Mouse (Mus musculus): ENCODE data around the gene Hsp90aa1. TPM values are rescaled to one million over a fixed set of nuclear protein-coding genes. Genes with fewer than 3 reads are reported as not detected.
"Not testable (repeated sequence)": the region's sequence is repeated elsewhere in the genome, so short reads cannot be mapped to it uniquely, and the experiment has no call there.

The Hsp90aa1 gene
- polyA plus RNA-seq, 1 experiment = 156 TPM

DNA sequence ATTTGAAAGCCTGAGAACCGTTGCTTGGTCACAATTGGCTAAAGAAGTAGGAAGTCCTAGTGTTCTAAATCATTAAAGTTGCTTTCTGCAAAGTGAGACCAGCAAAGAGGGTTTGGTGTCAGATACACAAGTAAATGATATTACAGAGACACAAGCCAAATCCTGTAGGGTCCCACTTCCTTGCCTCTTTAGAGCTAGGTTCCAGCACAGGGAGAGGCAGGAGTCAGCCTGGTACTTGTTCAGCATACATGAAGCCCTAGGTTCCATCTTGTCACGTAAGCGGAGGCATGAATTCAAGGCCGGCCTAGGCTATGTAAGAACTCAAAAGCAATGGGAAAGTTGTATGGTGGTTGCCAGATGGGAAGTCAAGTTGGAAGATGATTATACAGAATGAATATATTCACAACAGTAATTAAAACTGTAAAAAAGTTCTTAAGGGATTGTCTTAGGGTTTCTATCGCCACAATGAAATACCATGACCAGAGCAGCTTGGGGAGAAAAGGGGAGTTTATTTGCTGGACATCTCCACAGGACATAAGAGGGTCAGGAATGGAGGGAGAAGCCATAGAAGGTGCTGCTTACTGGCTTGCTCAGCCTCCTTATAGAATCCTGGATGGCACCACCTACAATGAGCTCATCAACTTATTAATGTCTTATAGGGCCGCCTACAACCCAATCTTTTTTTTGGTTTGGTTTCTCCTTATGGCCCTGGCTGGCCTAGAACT is 12.4 kb downstream of the Hsp90aa1 start:
- Histone ChIP-seq H3K4me1 (ENCODE audit: control insufficient read depth, insufficient read depth, low read length) (peaks cover 22% of the 10 kb centered on the region), H3K4me3 (ENCODE audit: insufficient read depth, low read length) (no peak overlapping the region), H3K27ac (ENCODE audit: insufficient read depth, low read depth, low read length) (no peak overlapping the region)
- TF ChIP-seq CTCF (IDR thresholded peaks at IDR 0.05; ENCODE audit: low read depth, low read length) (no peak), POLR2A (IDR thresholded peaks at IDR 0.05; ENCODE audit: borderline replicate concordance, low read depth, low read length) (no peak)

DNA sequence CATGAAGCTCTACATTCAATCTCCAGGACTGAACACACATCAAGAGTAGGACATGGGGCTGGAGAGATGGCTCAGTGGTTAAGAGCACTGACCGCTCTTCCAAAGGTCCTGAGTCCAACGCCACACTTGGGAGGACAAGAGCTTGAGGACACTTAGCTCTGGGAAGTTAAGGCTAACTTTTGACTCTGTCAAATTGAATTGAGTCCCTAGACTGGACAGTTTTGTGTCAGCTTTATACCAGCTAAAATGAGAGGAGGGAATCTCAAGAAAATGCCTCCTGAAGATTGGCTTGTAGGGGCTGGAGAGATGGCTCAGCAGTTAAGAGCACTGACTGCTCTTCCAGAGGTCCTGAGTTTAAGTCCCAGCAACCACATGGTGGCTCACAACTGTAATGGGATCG is 13.6 kb downstream of the Hsp90aa1 start:
- peaks cover 19% of the 10 kb centered on the region for H3K4me1 ChIP-seq (ENCODE audit: control insufficient read depth, insufficient read depth, low read length)
- not testable (repeated sequence) for H3K27ac ChIP-seq (ENCODE audit: insufficient read depth, low read depth, low read length); H3K4me3 ChIP-seq (ENCODE audit: insufficient read depth, low read length)

GRCm38 (mm10) chr12:110687894-110688734 is 14.4 kb downstream of the Hsp90aa1 start:
- Histone ChIP-seq H3K4me1 (ENCODE audit: control insufficient read depth, insufficient read depth, low read length) (peaks cover 21% of the 10 kb centered on the region), H3K4me3 (ENCODE audit: insufficient read depth, low read length) (no peak overlapping the region), H3K27ac (ENCODE audit: insufficient read depth, low read depth, low read length) (0 out of 2 replicates have a peak overlapping the region, but pooled peaks have one; percentile 6)
- TF ChIP-seq POLR2A (IDR thresholded peaks at IDR 0.05; ENCODE audit: borderline replicate concordance, low read depth, low read length) = no peak
- TF ChIP-seq CTCF (IDR thresholded peaks at IDR 0.05; ENCODE audit: low read depth, low read length) = no peak

- no peak for TF ChIP-seq CTCF (IDR thresholded peaks at IDR 0.05; ENCODE audit: low read depth, low read length)
- TF ChIP-seq POLR2A (IDR thresholded peaks at IDR 0.05; ENCODE audit: borderline replicate concordance, low read depth, low read length) = no peak
- H3K4me1 ChIP-seq (ENCODE audit: control insufficient read depth, insufficient read depth, low read length) = peaks cover 37% of the 10 kb centered on the region
- H3K27ac ChIP-seq (ENCODE audit: insufficient read depth, low read depth, low read length) = no peak overlapping the region
- no peak overlapping the region for H3K4me3 ChIP-seq (ENCODE audit: insufficient read depth, low read length)
Observed at GRCm38 (mm10) chr12:110683580-110683979, 18.9 kb downstream of the Hsp90aa1 start.

DNA sequence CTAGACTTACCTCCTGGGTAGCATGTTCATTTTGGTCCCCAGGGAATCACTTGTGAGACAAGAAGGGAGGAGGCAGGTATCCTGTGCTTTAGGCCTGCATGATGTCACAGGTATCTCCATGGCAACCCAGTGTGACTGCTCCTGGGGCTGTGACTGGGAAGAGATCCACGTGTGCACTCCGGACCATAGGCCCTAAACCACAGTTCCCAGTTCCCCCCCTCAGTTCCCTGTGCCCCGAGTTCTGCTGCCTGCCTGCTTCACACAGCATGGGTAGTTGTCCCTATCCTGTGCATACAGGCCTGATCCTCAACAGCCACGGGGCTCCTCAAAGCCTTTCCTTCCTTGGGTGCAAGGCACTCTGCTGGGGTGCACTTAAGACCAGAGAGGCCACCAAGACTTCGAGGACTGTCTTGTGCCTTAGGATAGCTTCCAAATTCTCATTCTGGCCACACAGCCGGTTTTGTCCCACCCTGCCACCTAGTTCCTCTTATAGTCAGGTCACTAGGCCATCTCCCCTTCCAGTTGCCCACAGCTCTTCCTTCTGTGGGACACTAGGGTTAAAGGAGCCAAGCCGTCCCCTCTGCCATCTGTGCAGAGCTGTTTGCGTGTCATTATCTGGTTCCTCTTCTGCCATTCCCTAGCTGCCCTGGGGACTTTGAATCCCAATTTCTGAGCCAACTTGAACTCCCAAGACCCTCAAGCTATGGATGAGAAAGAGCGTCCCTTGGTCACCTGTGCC is 19.8 kb downstream of the Hsp90aa1 start, which contains the start of gene 1700001K19Rik:
Gene 1700001K19Rik, minus strand, starts transcription at position 59 of the 739 bp plus-strand sequence.
- no peak within 1 kb of the TSS for H3K27ac ChIP-seq (ENCODE audit: insufficient read depth, low read depth, low read length)
- no peak within 1 kb of the TSS for H3K4me3 ChIP-seq (ENCODE audit: insufficient read depth, low read length)
- peaks cover 30% of the 10 kb centered on the region for H3K4me1 ChIP-seq (ENCODE audit: control insufficient read depth, insufficient read depth, low read length)
- TF ChIP-seq POLR2A (IDR thresholded peaks at IDR 0.05; ENCODE audit: borderline replicate concordance, low read depth, low read length) = no peak
- TF ChIP-seq CTCF (IDR thresholded peaks at IDR 0.05; ENCODE audit: low read depth, low read length) = no peak

DNA sequence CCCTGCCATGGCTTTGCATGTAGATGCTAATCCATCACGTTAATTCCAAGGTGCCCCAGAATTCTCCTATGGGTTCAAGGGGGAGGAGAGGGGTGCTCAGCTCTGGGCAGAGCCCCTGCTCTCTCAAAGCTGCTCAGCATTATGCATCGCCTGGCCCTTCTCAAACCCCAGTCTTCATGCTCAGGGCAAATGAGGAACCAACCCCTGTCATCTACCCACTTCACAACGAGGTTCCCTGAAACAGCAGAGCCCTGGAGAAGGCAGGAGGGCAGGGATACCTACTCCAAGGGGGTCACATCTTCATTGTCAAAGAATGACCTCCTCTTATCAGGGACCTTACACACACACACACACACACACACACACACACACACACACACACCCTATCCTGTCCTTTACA is 20.6 kb downstream of the Hsp90aa1 start:
- peaks cover 24% of the 10 kb centered on the region for H3K4me1 ChIP-seq (ENCODE audit: control insufficient read depth, insufficient read depth, low read length)
- H3K27ac ChIP-seq (ENCODE audit: insufficient read depth, low read depth, low read length) = no peak overlapping the region
- TF ChIP-seq CTCF (IDR thresholded peaks at IDR 0.05; ENCODE audit: low read depth, low read length) (no peak), POLR2A (IDR thresholded peaks at IDR 0.05; ENCODE audit: borderline replicate concordance, low read depth, low read length) (no peak)
- H3K4me3 ChIP-seq (ENCODE audit: insufficient read depth, low read length) = no peak overlapping the region

DNA sequence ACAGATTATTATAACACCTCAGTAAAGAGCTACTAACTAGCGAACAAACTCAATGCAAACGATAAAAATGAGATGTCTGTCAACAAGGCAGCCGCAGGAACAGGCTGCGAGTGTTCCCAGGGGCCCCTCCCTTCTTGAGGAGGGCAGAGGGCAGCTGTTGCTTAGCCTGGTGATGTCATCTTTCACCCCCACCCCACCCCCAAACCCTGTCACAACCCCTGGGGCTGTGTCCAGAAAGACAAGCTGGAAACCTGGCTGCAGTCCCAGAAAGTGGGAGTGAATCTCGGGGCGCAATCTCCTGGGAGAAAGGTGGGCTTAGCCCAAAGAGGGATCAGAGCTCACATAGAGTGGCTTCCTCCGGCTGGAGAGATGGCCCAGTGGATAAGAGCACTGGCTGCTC is 21.3 kb downstream of the Hsp90aa1 start:
- Histone ChIP-seq H3K27ac (ENCODE audit: insufficient read depth, low read depth, low read length) (no peak overlapping the region), H3K4me1 (ENCODE audit: control insufficient read depth, insufficient read depth, low read length) (peaks cover 18% of the 10 kb centered on the region), H3K4me3 (ENCODE audit: insufficient read depth, low read length) (no peak overlapping the region)
- TF ChIP-seq CTCF (IDR thresholded peaks at IDR 0.05; ENCODE audit: low read depth, low read length) (no peak), POLR2A (IDR thresholded peaks at IDR 0.05; ENCODE audit: borderline replicate concordance, low read depth, low read length) (no peak)

- Histone ChIP-seq H3K27ac (ENCODE audit: insufficient read depth, low read depth, low read length) (no peak overlapping the region), H3K4me1 (ENCODE audit: control insufficient read depth, insufficient read depth, low read length) (no peaks in the 10 kb centered on the region), H3K4me3 (ENCODE audit: insufficient read depth, low read length) (no peak overlapping the region)
- TF ChIP-seq CTCF (IDR thresholded peaks at IDR 0.05; ENCODE audit: low read depth, low read length) (no peak), POLR2A (IDR thresholded peaks at IDR 0.05; ENCODE audit: borderline replicate concordance, low read depth, low read length) (no peak)
Observed at GRCm38 (mm10) chr12:110674243-110674642, 28.3 kb downstream of the Hsp90aa1 start.

- TF ChIP-seq CTCF (IDR thresholded peaks at IDR 0.05; ENCODE audit: low read depth, low read length) (no peak), POLR2A (IDR thresholded peaks at IDR 0.05; ENCODE audit: borderline replicate concordance, low read depth, low read length) (no peak)
- H3K4me3 ChIP-seq (ENCODE audit: insufficient read depth, low read length) = no peak overlapping the region
- no peaks in the 10 kb centered on the region for H3K4me1 ChIP-seq (ENCODE audit: control insufficient read depth, insufficient read depth, low read length)
- H3K27ac ChIP-seq (ENCODE audit: insufficient read depth, low read depth, low read length) = no peak overlapping the region
Observed at GRCm38 (mm10) chr12:110667466-110668077, 35.0 kb downstream of the Hsp90aa1 start.
